ENCODE assay signal across 27 mouse cellular contexts in genomic region chr9:79502034-79502433, GRCm38 (mm10).
DNase-seq lines count a peak whose midpoint lies in the region; ATAC-seq and TF ChIP-seq lines count a peak whose summit lies in the region.
"Had no signal": no experiment of that assay in that cellular context is flagged by ENCODE, and none has a peak within 500 bp of the region (broad histone marks: within the 10 kb centered on the region; RNA-seq: fewer than 3 reads in every experiment).

No protein-coding gene starts in this region.

- no peaks in the 10 kb centered on the region for H3K4me1 ChIP-seq in G1E (ENCODE audit: insufficient read depth, low read depth, low read length)
- H3K4me1 ChIP-seq in liver, embryonic 12.5 days, result no peaks in the 10 kb centered on the region
- H3K4me1 ChIP-seq in limb, embryonic 10.5 days, result no peaks in the 10 kb centered on the region
- H3K4me1 ChIP-seq: embryonic facial prominence, embryonic 12.5 days; embryonic facial prominence, embryonic 15.5 days; forebrain, embryonic 12.5 days; forebrain, embryonic 15.5 days; hindbrain, embryonic 10.5 days; hindbrain, embryonic 13.5 days had no signal

- ATAC-seq in G1E (ENCODE audit: extremely low read depth, insufficient number of reproducible peaks, low FRiP score, poor library complexity, severe bottlenecking), result peak; percentile 88
- ATAC-seq in liver, embryonic 12.5 days, result no peak
- ATAC-seq: forebrain, embryonic 15.5 days; hindbrain, embryonic 16.5 days; intestine, postnatal 0 days had no signal

- TF ChIP-seq CTCF in G1E (IDR thresholded peaks at IDR 0.05; ENCODE audit: low read depth, low read length), result no peak

- H3K4me2 ChIP-seq in liver, embryonic 12.5 days, result no peak overlapping the region
- H3K4me2 ChIP-seq: embryonic facial prominence, embryonic 12.5 days; embryonic facial prominence, embryonic 15.5 days; forebrain, embryonic 12.5 days; forebrain, embryonic 15.5 days; heart, embryonic 11.5 days; hindbrain, embryonic 13.5 days had no signal

- no peak overlapping the region for H3K4me3 ChIP-seq in G1E (ENCODE audit: low read depth, low read length)
- H3K4me3 ChIP-seq in liver, embryonic 12.5 days, result no peak overlapping the region
- H3K4me3 ChIP-seq in limb, embryonic 10.5 days, result no peak overlapping the region
- H3K4me3 ChIP-seq: embryonic facial prominence, embryonic 12.5 days; embryonic facial prominence, embryonic 15.5 days; erythroblast, embryonic 14.5 days; forebrain, embryonic 12.5 days; forebrain, embryonic 15.5 days; hindbrain, embryonic 10.5 days; hindbrain, embryonic 13.5 days had no signal

- H3K27me3 ChIP-seq in G1E (ENCODE audit: insufficient read depth, low read length), result no peaks in the 10 kb centered on the region
- H3K27me3 ChIP-seq in liver, embryonic 12.5 days (replicated peaks), result no peaks in the 10 kb centered on the region
- no peaks in the 10 kb centered on the region for H3K27me3 ChIP-seq in limb, embryonic 10.5 days (ENCODE audit: low read depth, poor library complexity, severe bottlenecking)
- H3K27me3 ChIP-seq: embryonic facial prominence, embryonic 12.5 days; embryonic facial prominence, embryonic 15.5 days; forebrain, embryonic 12.5 days; forebrain, embryonic 15.5 days; hindbrain, embryonic 13.5 days had no signal

- no peak overlapping the region for H3K27ac ChIP-seq in liver, embryonic 12.5 days
- no peak overlapping the region for H3K27ac ChIP-seq in limb, embryonic 10.5 days
- H3K27ac ChIP-seq: embryonic facial prominence, embryonic 12.5 days; embryonic facial prominence, embryonic 15.5 days; forebrain, embryonic 12.5 days; forebrain, embryonic 15.5 days; hindbrain, embryonic 10.5 days; hindbrain, embryonic 13.5 days had no signal

- H3K36me3 ChIP-seq in G1E (replicated peaks), result no peaks in the 10 kb centered on the region
- no peaks in the 10 kb centered on the region for H3K36me3 ChIP-seq in liver, embryonic 12.5 days
- H3K36me3 ChIP-seq in limb, embryonic 10.5 days, result no peaks in the 10 kb centered on the region
- H3K36me3 ChIP-seq: embryonic facial prominence, embryonic 12.5 days; embryonic facial prominence, embryonic 15.5 days; forebrain, embryonic 12.5 days; forebrain, embryonic 15.5 days; hindbrain, embryonic 10.5 days; hindbrain, embryonic 13.5 days had no signal

- H3K9me3 ChIP-seq in G1E (replicated peaks), result no peaks in the 10 kb centered on the region
- H3K9me3 ChIP-seq in liver, embryonic 12.5 days (replicated peaks), result 0 out of 2 replicates have a peak, but pooled peaks cover 2% of the 10 kb centered on the region
- H3K9me3 ChIP-seq in limb, embryonic 10.5 days (replicated peaks), result no peaks in the 10 kb centered on the region
- H3K9me3 ChIP-seq: embryonic facial prominence, embryonic 12.5 days; embryonic facial prominence, embryonic 15.5 days; forebrain, embryonic 12.5 days; forebrain, embryonic 15.5 days; hindbrain, embryonic 10.5 days; hindbrain, embryonic 13.5 days had no signal

- H3K9ac ChIP-seq in liver, embryonic 12.5 days, result no peak overlapping the region
- H3K9ac ChIP-seq: embryonic facial prominence, embryonic 12.5 days; embryonic facial prominence, embryonic 15.5 days; forebrain, embryonic 12.5 days; forebrain, embryonic 15.5 days; hindbrain, embryonic 13.5 days had no signal

- DNase-seq in 3T3-L1 (ENCODE audit: low read depth, low spot score), result peak; percentile 70
- peak; percentile 22 for DNase-seq in CD4-positive, CD25-positive, alpha-beta regulatory T cell, adult 2 months (ENCODE audit: low read depth, low spot score)
- no peak for DNase-seq in G1E (ENCODE audit: low spot score)
- DNase-seq in c-Kit-positive CD71-negative TER-119-negative erythroid progenitor cells, embryonic 14.5 days (ENCODE audit: low read depth), result peak; percentile 5
- DNase-seq in lung, adult 18-20 months, result no peak
- no peak for DNase-seq in right cerebral cortex, postnatal 14 days
- DNase-seq in limb, embryonic 10.5 days (ENCODE audit: low spot score), result no peak
- DNase-seq: adrenal gland, adult 8-10 months; adrenal gland, postnatal 25 days; cerebellum, adult 18-20 months; cerebellum, adult 9-10 months; cerebellum, postnatal 25 days; gastrocnemius, postnatal 10 days; gastrocnemius, postnatal 36 days; heart, postnatal 36 days; kidney, adult 2 months had no signal

Comparison
In these comparisons a context has a peak if more than half of its experiments do, and no peak if none do; other contexts are left out.
1. DNase-seq: peak in 3T3-L1 (single experiment), CD4-positive, CD25-positive, alpha-beta regulatory T cell, adult 2 months (single experiment) and c-Kit-positive CD71-negative TER-119-negative erythroid progenitor cells, embryonic 14.5 days (single experiment); none in G1E (single experiment), lung, adult 18-20 months (0 of 2), right cerebral cortex, postnatal 14 days (single experiment) and limb, embryonic 10.5 days (single experiment).